Mouse (Mus musculus): ENCODE data around the gene Map3k14. TPM values are rescaled to one million over a fixed set of nuclear protein-coding genes. Genes with fewer than 3 reads are reported as not detected.
"Not testable (repeated sequence)": the region's sequence is repeated elsewhere in the genome, so short reads cannot be mapped to it uniquely, and the experiment has no call there.

The Map3k14 gene
- polyA plus RNA-seq, 1 experiment from 2014 or later, result 1.6 TPM

GRCm38 (mm10) chr11:103231367-103231766 is 35.9 kb downstream of the Map3k14 start:
- 0 out of 2 replicates have a peak, but pooled peaks cover 2% of the 10 kb centered on the region for H3K4me1 ChIP-seq (replicated peaks; ENCODE audit: control insufficient read depth, insufficient read depth, low read length)
- ATAC-seq (replicated peaks; ENCODE audit: low FRiP score) (no peak), DNase-seq (ENCODE audit: low spot score) (no peak)
- no peak overlapping the region for H3K4me2 ChIP-seq
- 83% methylated on average over 7 of the region's 7 CpGs for WGBS
- no peak overlapping the region for H3K9ac ChIP-seq (ENCODE audit: low read depth, low read length)
- H3K36me3 ChIP-seq (ENCODE audit: control insufficient read depth, insufficient read depth, low read length), result peaks cover 4% of the 10 kb centered on the region; the same call in 1 of the 2 replicates
- H3K9me3 ChIP-seq (ENCODE audit: control insufficient read depth, low read length), result no peaks in the 10 kb centered on the region
- H3K27ac ChIP-seq (ENCODE audit: low read depth, low read length), result no peak overlapping the region
- no peak overlapping the region for H3K4me3 ChIP-seq (ENCODE audit: low read depth, low read length)
- no peaks in the 10 kb centered on the region for H3K27me3 ChIP-seq (replicated peaks; ENCODE audit: control insufficient read depth, insufficient read depth, low read length)

GRCm38 (mm10) chr11:103230626-103231025 is 36.6 kb downstream of the Map3k14 start:
- DNase-seq (ENCODE audit: low spot score), result no peak
- Histone ChIP-seq H3K27ac (ENCODE audit: low read depth, low read length) (no peak overlapping the region), H3K27me3 (replicated peaks; ENCODE audit: control insufficient read depth, insufficient read depth, low read length) (no peaks in the 10 kb centered on the region), H3K9ac (ENCODE audit: low read depth, low read length) (no peak overlapping the region), H3K36me3 (ENCODE audit: control insufficient read depth, insufficient read depth, low read length) (peaks cover 4% of the 10 kb centered on the region; the same call in 1 of the 2 replicates), H3K4me1 (replicated peaks; ENCODE audit: control insufficient read depth, insufficient read depth, low read length) (0 out of 2 replicates have a peak, but pooled peaks cover 2% of the 10 kb centered on the region), H3K4me2 (no peak overlapping the region), H3K4me3 (ENCODE audit: low read depth, low read length) (no peak overlapping the region), H3K9me3 (ENCODE audit: control insufficient read depth, low read length) (no peaks in the 10 kb centered on the region)
- ATAC-seq (replicated peaks; ENCODE audit: low FRiP score), result no peak
- WGBS, result 85% methylated on average over 19 of the region's 19 CpGs

- 94% methylated on average over 2 of the region's 2 CpGs for WGBS
- Histone ChIP-seq H3K27ac (ENCODE audit: low read depth, low read length) (no peak overlapping the region), H3K36me3 (ENCODE audit: control insufficient read depth, insufficient read depth, low read length) (peaks cover 4% of the 10 kb centered on the region), H3K27me3 (replicated peaks; ENCODE audit: control insufficient read depth, insufficient read depth, low read length) (no peaks in the 10 kb centered on the region), H3K4me2 (no peak overlapping the region), H3K9ac (ENCODE audit: low read depth, low read length) (no peak overlapping the region), H3K4me1 (replicated peaks; ENCODE audit: control insufficient read depth, insufficient read depth, low read length) (peaks cover 5% of the 10 kb centered on the region; the same call in 1 of the 2 replicates), H3K9me3 (ENCODE audit: control insufficient read depth, low read length) (no peaks in the 10 kb centered on the region), H3K4me3 (ENCODE audit: low read depth, low read length) (no peak overlapping the region)
- DNase-seq (ENCODE audit: low spot score) (no peak), ATAC-seq (replicated peaks; ENCODE audit: low FRiP score) (no peak)
Observed at GRCm38 (mm10) chr11:103229608-103230007, 37.7 kb downstream of the Map3k14 start.

- Histone ChIP-seq H3K9ac (ENCODE audit: low read depth, low read length) (no peak overlapping the region), H3K27me3 (replicated peaks; ENCODE audit: control insufficient read depth, insufficient read depth, low read length) (peaks cover 2% of the 10 kb centered on the region; the same call in 1 of the 2 replicates), H3K4me3 (ENCODE audit: low read depth, low read length) (no peak overlapping the region), H3K9me3 (ENCODE audit: control insufficient read depth, low read length) (no peaks in the 10 kb centered on the region), H3K27ac (ENCODE audit: low read depth, low read length) (no peak overlapping the region; the same call in 1 of the 2 replicates), H3K36me3 (ENCODE audit: control insufficient read depth, insufficient read depth, low read length) (no peaks in the 10 kb centered on the region; the same call in none of the 2 replicates), H3K4me1 (replicated peaks; ENCODE audit: control insufficient read depth, insufficient read depth, low read length) (peaks cover 5% of the 10 kb centered on the region; the same call in 1 of the 2 replicates), H3K4me2 (no peak overlapping the region)
- ATAC-seq (replicated peaks; ENCODE audit: low FRiP score) (no peak), DNase-seq (ENCODE audit: low spot score) (no peak)
- WGBS, result 74% methylated on average over 18 of the region's 18 CpGs
Observed at GRCm38 (mm10) chr11:103223951-103224456, 43.3 kb downstream of the Map3k14 start.

- Histone ChIP-seq H3K4me1 (replicated peaks; ENCODE audit: control insufficient read depth, insufficient read depth, low read length) (peaks cover 5% of the 10 kb centered on the region; the same call in 1 of the 2 replicates), H3K36me3 (ENCODE audit: control insufficient read depth, insufficient read depth, low read length) (no peaks in the 10 kb centered on the region; the same call in none of the 2 replicates), H3K9me3 (ENCODE audit: control insufficient read depth, low read length) (no peaks in the 10 kb centered on the region), H3K27ac (ENCODE audit: low read depth, low read length) (no peak overlapping the region), H3K4me2 (no peak overlapping the region), H3K9ac (ENCODE audit: low read depth, low read length) (no peak overlapping the region), H3K4me3 (ENCODE audit: low read depth, low read length) (no peak overlapping the region), H3K27me3 (replicated peaks; ENCODE audit: control insufficient read depth, insufficient read depth, low read length) (peaks cover 2% of the 10 kb centered on the region; the same call in 1 of the 2 replicates)
- DNase-seq (ENCODE audit: low spot score) (no peak), ATAC-seq (replicated peaks; ENCODE audit: low FRiP score) (no peak)
- WGBS, result 72% methylated on average over 10 of the region's 10 CpGs
Observed at GRCm38 (mm10) chr11:103223444-103223843, 43.8 kb downstream of the Map3k14 start.

GRCm38 (mm10) chr11:103222718-103223117 is 44.6 kb downstream of the Map3k14 start:
- H3K4me3 ChIP-seq (ENCODE audit: low read depth, low read length); H3K36me3 ChIP-seq (ENCODE audit: control insufficient read depth, insufficient read depth, low read length); H3K27me3 ChIP-seq (replicated peaks; ENCODE audit: control insufficient read depth, insufficient read depth, low read length); ATAC-seq (replicated peaks; ENCODE audit: low FRiP score); H3K9ac ChIP-seq (ENCODE audit: low read depth, low read length); H3K27ac ChIP-seq (ENCODE audit: low read depth, low read length); H3K4me1 ChIP-seq (replicated peaks; ENCODE audit: control insufficient read depth, insufficient read depth, low read length); DNase-seq (ENCODE audit: low spot score); H3K9me3 ChIP-seq (ENCODE audit: control insufficient read depth, low read length); H3K4me2 ChIP-seq: not testable (repeated sequence)
- WGBS, result 76% methylated on average over 4 of the region's 4 CpGs

GRCm38 (mm10) chr11:103221437-103221836 is 45.8 kb downstream of the Map3k14 start:
- no peaks in the 10 kb centered on the region; the same call in 1 of the 2 replicates for H3K36me3 ChIP-seq (ENCODE audit: control insufficient read depth, insufficient read depth, low read length)
- no peak overlapping the region for H3K4me3 ChIP-seq (ENCODE audit: low read depth, low read length)
- peaks cover 2% of the 10 kb centered on the region; the same call in 1 of the 2 replicates for H3K27me3 ChIP-seq (replicated peaks; ENCODE audit: control insufficient read depth, insufficient read depth, low read length)
- no peaks in the 10 kb centered on the region for H3K9me3 ChIP-seq (ENCODE audit: control insufficient read depth, low read length)
- ATAC-seq (replicated peaks; ENCODE audit: low FRiP score) (no peak), DNase-seq (ENCODE audit: low spot score) (no peak)
- H3K27ac ChIP-seq (ENCODE audit: low read depth, low read length), result no peak overlapping the region
- peaks cover 4% of the 10 kb centered on the region; the same call in 1 of the 2 replicates for H3K4me1 ChIP-seq (replicated peaks; ENCODE audit: control insufficient read depth, insufficient read depth, low read length)
- WGBS, result 80% methylated on average over 6 of the region's 6 CpGs
- no peak overlapping the region for H3K9ac ChIP-seq (ENCODE audit: low read depth, low read length)
- no peak overlapping the region for H3K4me2 ChIP-seq

- Histone ChIP-seq H3K4me2 (no peak overlapping the region), H3K4me3 (ENCODE audit: low read depth, low read length) (no peak overlapping the region), H3K36me3 (ENCODE audit: control insufficient read depth, insufficient read depth, low read length) (no peaks in the 10 kb centered on the region), H3K9ac (ENCODE audit: low read depth, low read length) (no peak overlapping the region), H3K27ac (ENCODE audit: low read depth, low read length) (no peak overlapping the region), H3K27me3 (replicated peaks; ENCODE audit: control insufficient read depth, insufficient read depth, low read length) (peaks cover 2% of the 10 kb centered on the region; the same call in 1 of the 2 replicates), H3K9me3 (ENCODE audit: control insufficient read depth, low read length) (no peaks in the 10 kb centered on the region), H3K4me1 (replicated peaks; ENCODE audit: control insufficient read depth, insufficient read depth, low read length) (peaks cover 2% of the 10 kb centered on the region; the same call in 1 of the 2 replicates)
- no peak for ATAC-seq (replicated peaks; ENCODE audit: low FRiP score)
- WGBS, result 74% methylated on average over 4 of the region's 4 CpGs
- no peak for DNase-seq (ENCODE audit: low spot score)
Observed at GRCm38 (mm10) chr11:103219995-103220394, 47.3 kb downstream of the Map3k14 start.

GRCm38 (mm10) chr11:103219259-103219658 is 48.0 kb downstream of the Map3k14 start:
- no peak for DNase-seq (ENCODE audit: low spot score)
- 87% methylated on average over 5 of the region's 5 CpGs for WGBS
- Histone ChIP-seq H3K9ac (ENCODE audit: low read depth, low read length) (no peak overlapping the region), H3K27ac (ENCODE audit: low read depth, low read length) (no peak overlapping the region), H3K4me2 (no peak overlapping the region), H3K36me3 (ENCODE audit: control insufficient read depth, insufficient read depth, low read length) (no peaks in the 10 kb centered on the region), H3K27me3 (replicated peaks; ENCODE audit: control insufficient read depth, insufficient read depth, low read length) (peaks cover 2% of the 10 kb centered on the region; the same call in 1 of the 2 replicates), H3K4me3 (ENCODE audit: low read depth, low read length) (no peak overlapping the region), H3K9me3 (ENCODE audit: control insufficient read depth, low read length) (no peaks in the 10 kb centered on the region), H3K4me1 (replicated peaks; ENCODE audit: control insufficient read depth, insufficient read depth, low read length) (no peaks in the 10 kb centered on the region; the same call in 1 of the 2 replicates)
- ATAC-seq (replicated peaks; ENCODE audit: low FRiP score), result no peak
